Mouse (Mus musculus) frontal cortex, postnatal 25 days (tissue): ENCODE results near the gene Klra3.
"Not testable (repeated sequence)": the region's sequence is repeated elsewhere in the genome, so short reads cannot be mapped to it uniquely, and the experiment has no call there.

Experiments used
- DNase-seq, 2 experiments: peaks; one replicate each; pipeline ENCODE4 v3.0.0; 2022; ENCODE audit warnings: low spot score in 2 of 2

Gene Klra3

GRCm38 (mm10) chr6:130337411-130337810, at the start of gene Klra3:
Gene Klra3, minus strand, starts transcription at chr6:130337574.
- no peak for DNase-seq

DNA sequence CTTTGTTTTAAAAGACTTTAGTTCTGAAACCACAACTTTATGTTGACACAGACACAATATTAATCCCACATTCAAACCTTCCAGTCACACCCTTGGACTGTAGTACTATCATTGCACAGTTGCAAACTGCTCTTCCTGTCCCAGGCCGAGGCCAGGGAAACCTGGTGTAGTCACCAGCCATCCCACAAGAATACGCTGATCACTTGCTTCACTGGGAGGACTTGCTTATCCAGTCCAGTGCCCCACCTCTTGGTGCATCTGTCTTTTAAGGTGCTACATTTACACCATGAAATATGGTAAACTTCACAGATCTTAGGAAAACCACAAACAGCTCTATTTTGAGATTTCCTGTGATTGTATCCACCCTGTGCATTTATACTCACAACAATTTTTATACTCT, 49.4 kb upstream of the Klra3 start, which contains the start of gene Klra1:
Gene Klra1, minus strand, starts transcription at position 125 of the 400 bp plus-strand sequence.
- DNase-seq: no peak

DNA sequence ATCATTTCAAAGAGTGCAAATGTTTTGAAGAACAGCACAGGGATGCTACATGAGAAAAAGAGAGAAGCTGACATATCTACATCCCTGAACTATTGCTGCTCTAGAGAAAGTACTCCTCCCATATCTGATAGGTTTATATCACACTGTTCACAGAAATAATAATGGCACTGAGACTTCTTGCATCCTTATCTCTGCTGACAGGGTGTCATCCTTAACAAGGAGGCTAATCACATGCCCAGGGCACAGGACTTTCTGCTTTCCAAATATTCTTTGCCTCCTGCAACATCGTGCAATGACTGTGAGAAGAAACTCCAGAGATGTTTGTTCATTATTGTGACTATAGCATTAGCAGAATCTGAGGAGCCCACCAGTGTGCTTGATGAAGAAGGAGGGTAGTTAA, 48.4 kb upstream of the Klra3 start:
- DNase-seq: no peak

- DNase-seq: no peak
Measured at GRCm38 (mm10) chr6:130382375-130382774, 45.0 kb upstream of the Klra3 start.

DNA sequence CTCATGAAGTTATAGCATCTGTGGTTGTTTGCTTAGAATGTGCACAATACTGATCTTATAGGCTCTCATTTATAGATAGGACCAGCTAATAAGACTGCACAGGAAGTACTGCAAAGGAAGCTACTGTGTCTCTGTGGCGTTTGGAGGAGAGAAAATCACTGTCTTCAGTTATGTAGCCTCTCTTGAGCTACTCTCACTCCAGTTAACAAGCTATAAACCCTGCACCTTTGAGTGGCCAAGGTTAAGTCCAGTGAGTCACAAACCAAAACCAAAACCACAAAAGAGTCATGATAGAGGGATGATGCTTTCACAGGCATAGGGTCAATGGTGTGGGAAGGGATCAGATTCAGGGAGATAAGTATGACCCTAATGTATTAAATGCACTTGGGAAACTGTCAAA, 8.0 kb upstream of the Klra3 start:
- DNase-seq: not testable (repeated sequence)

DNA sequence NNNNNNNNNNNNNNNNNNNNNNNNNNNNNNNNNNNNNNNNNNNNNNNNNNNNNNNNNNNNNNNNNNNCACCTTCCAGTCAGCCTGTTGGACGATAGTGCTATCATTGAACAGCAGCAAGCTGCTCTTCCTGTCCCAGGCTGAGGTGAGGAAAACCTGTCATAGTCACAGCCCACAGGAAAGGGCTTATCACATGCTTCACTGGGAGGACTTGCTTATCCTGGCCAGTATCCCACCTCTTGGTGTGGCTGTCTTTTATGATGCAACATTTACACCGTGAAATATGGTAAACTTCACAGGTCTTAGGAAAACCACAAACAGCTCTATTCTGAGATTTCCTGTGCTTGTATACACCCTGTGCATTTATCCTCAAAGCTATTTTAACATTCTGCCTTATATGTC, 4.6 kb upstream of the Klra3 start:
- DNase-seq: not testable (repeated sequence)

GRCm38 (mm10) chr6:130287984-130288649, 49.3 kb downstream of the Klra3 start:
- no peak for DNase-seq

- DNase-seq: not testable (repeated sequence)
Measured at GRCm38 (mm10) chr6:130281828-130282227, 55.5 kb downstream of the Klra3 start, which contains the start of gene Klra10. Gene Klra10, minus strand, starts transcription at chr6:130281928.
